Mouse (Mus musculus) lung, postnatal 4 days (tissue): Measurements from ENCODE around the gene Srpk1.

Experiments
- DNase-seq, 2 experiments: peaks; one replicate each; pipeline ENCODE4 v3.0.0; 2021

The Srpk1 gene

GRCm38 (mm10) chr17:28622300-28622759 is at the start of gene Srpk1:
TSS of gene Srpk1 (minus strand) at chr17:28622709.
- peak; percentile 93 to 94 for DNase-seq

- no peak for DNase-seq
These were observed 37.1 kb upstream of the Srpk1 start for GRCm38 (mm10) chr17:28659564-28659963.

GRCm38 (mm10) chr17:28657936-28658335 is 35.4 kb upstream of the Srpk1 start:
- no peak for DNase-seq

- no peak for DNase-seq
These were observed 27.8 kb upstream of the Srpk1 start for GRCm38 (mm10) chr17:28650268-28650667.

GRCm38 (mm10) chr17:28648607-28649370 is 26.3 kb upstream of the Srpk1 start:
- DNase-seq, result peak in 1 of 2 experiments; percentile 47

- no peak for DNase-seq
These were observed 23.7 kb upstream of the Srpk1 start for GRCm38 (mm10) chr17:28646221-28646620.

GRCm38 (mm10) chr17:28644112-28644511 is 21.6 kb upstream of the Srpk1 start:
- no peak for DNase-seq

DNA sequence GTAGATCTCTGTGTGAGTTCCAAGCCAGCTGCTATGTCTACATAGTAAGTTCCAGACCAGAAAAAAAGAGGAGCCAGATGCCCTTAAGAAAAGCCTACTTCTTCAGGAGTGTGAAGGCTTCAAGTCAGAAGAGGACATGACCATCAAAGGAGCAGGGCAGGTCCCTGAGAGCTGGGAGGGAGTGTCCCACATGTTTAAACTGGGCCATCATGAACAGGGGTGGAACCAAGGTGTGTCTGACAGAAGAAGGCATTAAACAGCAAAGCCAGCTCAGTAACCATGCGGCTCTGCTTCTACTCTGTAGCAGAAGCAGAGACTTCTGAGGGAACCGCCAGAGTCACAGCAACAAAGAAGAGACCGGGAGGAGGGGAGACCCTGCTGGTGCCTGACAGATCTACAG is 21.2 kb upstream of the Srpk1 start:
- DNase-seq, result no peak

GRCm38 (mm10) chr17:28640113-28640512 is 17.6 kb upstream of the Srpk1 start:
- DNase-seq, result no peak

DNA sequence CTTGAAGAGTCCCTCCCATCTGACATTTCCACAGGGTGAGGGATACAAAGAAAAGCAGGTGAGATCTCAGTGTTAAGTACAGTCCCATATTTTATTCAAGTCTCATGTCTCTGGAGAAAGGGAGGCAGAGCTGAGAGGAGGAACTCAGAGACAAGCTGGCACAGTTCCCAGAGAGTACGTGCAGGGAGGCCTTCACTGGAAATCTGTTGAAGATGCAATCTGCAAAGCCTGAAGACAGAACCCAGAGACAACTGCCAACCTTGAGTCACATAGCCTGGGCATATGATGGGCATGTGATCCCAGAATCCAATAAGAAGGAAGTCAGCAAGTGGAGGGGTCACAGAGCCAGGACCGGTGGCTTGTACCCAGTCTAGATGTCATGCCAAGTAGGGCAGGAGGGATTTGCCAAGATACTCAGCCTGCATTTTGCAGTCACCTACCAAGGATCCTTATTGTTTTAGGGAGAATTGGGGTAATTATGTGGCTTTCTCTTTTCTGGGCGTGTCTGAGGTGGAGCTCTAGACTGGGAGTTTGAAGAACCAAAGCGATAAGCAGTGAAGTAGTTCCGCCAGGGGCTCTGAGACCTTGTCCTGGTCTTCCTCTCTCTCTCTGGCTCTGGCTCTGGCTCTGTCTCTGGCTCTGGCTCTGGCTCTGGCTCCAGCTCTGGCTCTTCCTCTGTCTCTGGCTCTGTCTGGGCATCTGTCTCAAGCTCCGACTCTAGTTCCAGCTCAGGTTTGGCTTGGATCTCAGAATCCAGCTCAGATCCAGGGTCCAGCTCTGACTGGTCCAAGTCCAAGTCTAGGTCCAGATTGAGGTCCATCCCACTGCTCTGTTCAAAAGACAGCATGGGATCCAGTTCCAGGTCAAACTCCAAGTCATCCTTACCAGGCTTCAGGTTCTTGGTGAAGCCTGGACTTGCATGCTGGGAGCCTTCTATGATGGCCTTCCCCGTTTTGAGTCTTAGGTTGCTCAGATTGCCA is 15.5 kb upstream of the Srpk1 start:
- DNase-seq, result no peak

DNA sequence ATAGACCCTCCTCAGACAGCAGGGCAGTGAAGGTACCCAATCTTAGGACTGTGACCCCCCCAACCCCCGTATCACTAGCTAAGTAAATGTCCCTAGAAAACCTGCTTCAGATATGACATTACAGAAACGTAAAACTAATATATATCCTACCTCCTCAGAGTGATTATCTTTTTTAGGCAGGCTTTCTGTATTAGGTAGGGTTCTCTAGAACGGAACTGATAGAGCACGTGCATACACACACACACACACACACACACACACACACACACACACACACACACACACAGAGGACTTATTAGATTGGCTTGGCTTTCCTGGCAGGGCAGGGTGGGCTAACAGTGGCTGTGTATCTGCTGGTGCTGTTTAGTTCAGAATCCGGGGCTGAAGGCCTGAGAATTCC is 13.3 kb upstream of the Srpk1 start:
- no peak for DNase-seq

GRCm38 (mm10) chr17:28629125-28629524 is 6.6 kb upstream of the Srpk1 start:
- no peak for DNase-seq

- DNase-seq, result no peak
These were observed 6.0 kb upstream of the Srpk1 start for GRCm38 (mm10) chr17:28628248-28629124.

- no peak for DNase-seq
These were observed 4.4 kb upstream of the Srpk1 start for GRCm38 (mm10) chr17:28626937-28627336.

DNA sequence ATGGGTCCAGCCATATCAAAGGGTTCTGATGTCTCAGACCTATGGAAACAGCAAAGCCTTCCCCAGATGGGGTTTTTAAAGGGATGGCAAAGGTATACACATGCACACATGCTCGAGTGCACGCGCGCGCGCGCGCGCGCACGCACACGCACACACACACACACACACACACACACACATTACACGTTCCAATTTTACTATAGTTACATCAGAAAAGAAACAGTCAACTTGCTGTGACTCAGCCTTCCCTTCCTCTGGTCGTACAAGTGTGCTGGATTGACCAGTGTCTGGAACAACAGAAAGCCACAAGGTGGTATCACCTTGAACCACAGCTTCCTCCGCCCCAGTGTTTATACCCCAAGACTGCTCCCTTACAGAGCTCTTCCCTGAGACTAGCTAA is 2.8 kb upstream of the Srpk1 start:
- DNase-seq, result no peak

GRCm38 (mm10) chr17:28624841-28625240 is 2.3 kb upstream of the Srpk1 start:
- DNase-seq, result no peak

- peak; percentile 56 to 66 for DNase-seq
These were observed 869 bp downstream of the Srpk1 start for GRCm38 (mm10) chr17:28621381-28622299.

DNA sequence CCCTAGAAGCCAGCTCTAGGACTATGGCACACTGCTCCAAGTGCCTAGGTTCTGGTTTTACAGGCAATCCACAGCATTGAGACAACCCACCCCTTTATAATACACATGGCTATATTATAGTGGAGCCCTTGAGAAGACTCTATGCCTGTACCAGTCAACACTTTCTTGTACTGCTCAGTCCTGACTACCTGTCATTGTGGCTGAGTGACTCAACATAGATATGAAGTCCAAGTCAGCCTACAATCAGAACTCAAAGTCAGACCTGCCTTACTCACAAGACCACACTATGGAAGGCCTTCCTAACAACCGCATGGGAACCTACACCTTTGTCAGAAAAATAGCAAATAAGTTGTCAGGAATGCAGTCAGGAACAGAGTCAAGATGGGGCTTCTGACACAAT is 3.7 kb downstream of the Srpk1 start:
- DNase-seq, result no peak

- DNase-seq, result no peak
These were observed 4.4 kb downstream of the Srpk1 start for GRCm38 (mm10) chr17:28618124-28618523.

DNA sequence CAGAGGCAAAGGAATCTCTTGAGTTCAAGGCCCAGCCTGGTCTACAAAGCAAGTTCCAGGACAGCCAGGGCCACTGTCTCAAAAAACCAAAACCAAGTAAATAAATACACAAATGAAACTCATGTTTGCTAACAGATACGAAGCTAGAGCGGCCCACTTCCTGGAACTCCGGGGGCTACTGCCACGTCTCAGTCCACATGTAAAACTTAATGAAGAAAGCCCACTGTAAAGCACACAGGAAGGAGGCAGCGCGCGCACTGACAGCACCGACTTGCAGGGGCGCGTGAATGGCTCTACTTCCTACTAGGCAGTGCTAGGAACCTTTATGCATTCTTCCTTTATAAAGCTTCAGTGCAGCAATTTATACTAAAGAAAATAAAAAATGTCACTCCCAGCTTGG is 4.9 kb downstream of the Srpk1 start:
- no peak for DNase-seq

DNA sequence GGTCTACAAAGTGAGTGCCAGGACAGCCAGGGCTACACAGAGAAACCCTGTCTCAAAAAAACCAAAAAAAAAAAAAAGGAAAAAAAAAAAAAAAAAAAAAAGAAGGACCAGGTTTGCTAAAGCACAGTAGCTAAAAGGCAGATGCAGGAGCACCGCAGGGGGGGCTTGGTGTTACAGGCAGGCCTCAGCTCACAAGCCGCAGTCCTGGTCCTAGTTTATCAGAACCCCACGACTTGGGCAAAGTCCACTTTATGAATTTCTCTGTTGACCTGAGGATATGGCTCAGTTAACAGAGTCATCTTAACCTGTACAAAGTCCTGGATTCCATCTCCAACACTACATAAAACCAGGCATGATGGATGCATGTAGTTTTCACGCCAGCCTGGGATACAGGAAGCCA is 7.2 kb downstream of the Srpk1 start:
- no peak for DNase-seq

DNA sequence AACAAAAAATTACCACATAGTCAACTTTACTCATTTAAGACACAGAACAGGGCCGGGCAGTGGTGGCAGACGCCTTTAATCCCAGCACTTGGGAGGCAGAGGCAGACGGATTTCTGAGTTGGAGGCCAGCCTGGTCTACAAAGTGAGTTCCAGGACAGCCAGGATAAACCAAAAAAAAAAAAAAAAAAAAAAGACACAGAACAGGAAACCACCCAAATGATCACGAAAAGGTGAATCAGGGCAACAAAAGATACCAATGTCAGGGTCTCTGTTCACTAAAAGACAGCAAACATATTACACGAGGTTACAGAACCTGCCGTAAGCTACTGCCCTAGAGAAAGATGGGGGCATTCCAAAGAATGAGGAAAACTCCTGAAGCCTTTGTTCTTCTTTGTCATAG is 9.4 kb downstream of the Srpk1 start:
- DNase-seq, result no peak
